Mouse (Mus musculus): ENCODE results near the gene Hmg20b.

Gene Hmg20b

DNA sequence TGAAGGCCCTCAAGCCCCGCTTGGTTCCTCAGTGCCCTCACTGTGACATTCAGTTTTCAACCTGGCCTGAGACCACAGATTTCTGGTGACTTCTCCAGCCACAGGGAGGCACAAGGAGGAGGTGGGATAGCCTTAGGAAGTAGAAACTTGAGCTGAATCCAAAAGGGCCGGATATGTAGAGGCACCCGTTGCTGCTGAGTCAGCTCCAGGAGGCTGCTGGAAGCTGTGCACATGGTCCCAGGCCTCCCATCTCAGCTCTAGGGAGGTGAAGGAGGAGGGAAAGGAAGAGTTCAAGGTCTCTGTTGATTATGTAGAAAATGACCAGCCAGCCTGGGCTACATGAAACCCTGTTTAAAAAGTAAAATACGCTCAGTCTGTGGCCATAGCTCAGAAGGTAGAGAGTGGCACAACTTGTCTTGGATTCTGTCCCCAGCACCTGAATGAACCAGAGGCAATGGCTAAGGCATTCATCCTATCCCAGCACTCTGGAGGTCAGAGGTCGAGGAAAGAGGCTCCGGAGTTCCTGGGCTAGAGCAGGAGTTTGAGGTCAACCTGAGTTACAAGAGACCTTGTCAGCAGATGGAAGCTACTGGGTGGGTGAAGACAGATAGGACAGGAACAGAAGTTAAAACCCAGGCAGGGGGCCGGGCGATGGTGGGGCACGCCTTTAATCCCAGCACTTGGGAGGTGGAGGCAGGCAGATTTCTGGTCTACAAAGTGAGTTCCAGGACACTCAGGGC is 4.6 kb upstream of the Hmg20b start:
- no peak for DNase-seq (ENCODE audit: low spot score in 2 of 2)

DNA sequence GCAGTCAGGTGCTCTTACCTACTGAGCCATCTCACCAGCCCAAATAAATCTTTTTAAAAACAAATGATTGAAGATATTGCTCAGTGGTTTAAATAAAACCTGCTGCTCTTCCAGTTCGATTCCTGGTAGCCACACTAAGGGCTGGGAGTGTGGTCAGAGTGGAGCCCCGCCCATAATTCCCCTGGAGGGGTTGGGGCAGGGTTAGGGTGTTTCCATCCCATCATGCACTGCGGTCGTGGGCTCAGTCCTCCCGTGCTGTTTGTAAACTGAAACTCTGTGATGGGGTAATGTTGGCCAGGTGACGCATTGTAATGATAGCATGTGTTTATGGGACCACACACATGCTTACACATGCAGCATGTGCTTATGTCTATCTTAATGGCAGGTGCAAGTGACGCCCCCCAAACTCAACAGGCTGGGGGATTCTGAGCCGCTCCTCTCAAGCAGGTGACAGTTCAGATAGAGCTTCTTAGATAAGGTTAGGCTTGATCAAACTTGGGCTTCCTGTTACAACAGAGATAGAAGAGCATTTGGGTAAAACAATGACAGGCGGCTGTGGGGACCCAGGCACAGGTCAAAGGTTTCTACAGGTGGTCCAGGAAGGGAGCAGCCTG is 1.5 kb upstream of the Hmg20b start:
- no peak for DNase-seq (ENCODE audit: low spot score in 2 of 2)

DNA sequence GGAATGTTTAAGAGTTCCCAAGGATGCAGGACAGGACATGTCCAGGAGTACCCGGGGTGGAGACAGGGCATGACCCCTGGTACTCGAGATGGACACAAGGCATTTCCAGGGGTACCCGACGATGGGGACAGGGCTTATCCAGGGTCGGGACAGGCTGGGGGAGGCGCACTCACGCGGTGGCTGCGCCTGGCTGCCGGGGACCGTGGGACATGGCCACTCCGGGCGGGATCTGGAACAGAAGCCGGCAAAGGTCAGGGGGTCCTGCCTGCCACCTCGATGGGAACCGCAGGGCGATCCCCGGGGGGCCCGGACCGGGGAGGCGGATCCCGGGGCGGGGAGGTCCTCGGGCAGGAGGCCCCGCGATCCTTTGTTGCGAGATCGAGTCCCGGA is 324 bp downstream of the Hmg20b start:
- no peak for DNase-seq (ENCODE audit: low spot score in 2 of 2)

DNA sequence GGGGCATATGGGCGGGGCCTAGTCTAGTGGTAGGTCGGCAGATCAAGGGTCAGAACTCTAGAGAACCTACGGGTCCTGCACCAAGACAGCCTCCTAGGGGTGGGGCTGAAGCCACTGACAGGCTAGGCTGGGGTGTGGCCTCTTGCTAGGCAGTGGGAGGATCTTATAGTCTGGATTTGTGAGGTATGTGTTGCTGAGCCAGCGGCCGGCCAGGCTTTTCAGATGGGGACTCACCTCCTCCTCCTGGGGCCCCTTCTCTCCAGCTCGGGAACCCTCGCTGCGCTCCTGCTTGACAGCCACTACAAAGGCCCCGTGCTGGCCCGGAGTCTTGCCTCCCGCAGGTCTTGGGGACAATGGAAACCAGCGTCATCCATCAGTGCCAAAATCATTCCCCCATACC is 1.1 kb downstream of the Hmg20b start:
- DNase-seq (ENCODE audit: low spot score in 2 of 2) = no peak

GRCm38 (mm10) chr10:81346453-81347067 is 3.7 kb downstream of the Hmg20b start:
- DNase-seq (ENCODE audit: low spot score in 2 of 2) = peak; percentile 65 to 68

DNA sequence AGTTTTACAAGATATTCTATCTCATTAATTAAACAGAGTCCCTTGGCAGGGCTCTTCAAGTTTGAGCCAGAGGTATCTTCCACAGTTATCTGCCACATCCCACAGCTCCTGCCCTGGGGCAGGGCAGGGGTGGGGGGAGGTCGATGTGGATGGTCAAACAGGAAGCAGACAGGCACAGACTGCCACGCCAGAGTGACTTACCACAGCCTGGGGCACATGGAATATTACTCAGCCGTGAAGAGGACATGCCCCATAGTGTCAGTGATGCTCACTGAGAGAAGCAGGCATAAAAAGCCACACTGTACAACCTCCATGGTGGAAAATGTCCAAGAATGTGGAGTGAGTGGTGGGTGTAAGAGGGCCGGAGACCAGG is 5.1 kb downstream of the Hmg20b start:
- no peak for DNase-seq (ENCODE audit: low spot score in 2 of 2)

- DNase-seq (ENCODE audit: low spot score in 2 of 2) = no peak
These were observed 5.7 kb downstream of the Hmg20b start for GRCm38 (mm10) chr10:81344421-81345161.

GRCm38 (mm10) chr10:81342686-81343505 is 7.4 kb downstream of the Hmg20b start, which contains the start of gene Gipc3:
Gene Gipc3, minus strand, starts transcription at chr10:81343266.
- DNase-seq (ENCODE audit: low spot score in 2 of 2) = no peak

DNA sequence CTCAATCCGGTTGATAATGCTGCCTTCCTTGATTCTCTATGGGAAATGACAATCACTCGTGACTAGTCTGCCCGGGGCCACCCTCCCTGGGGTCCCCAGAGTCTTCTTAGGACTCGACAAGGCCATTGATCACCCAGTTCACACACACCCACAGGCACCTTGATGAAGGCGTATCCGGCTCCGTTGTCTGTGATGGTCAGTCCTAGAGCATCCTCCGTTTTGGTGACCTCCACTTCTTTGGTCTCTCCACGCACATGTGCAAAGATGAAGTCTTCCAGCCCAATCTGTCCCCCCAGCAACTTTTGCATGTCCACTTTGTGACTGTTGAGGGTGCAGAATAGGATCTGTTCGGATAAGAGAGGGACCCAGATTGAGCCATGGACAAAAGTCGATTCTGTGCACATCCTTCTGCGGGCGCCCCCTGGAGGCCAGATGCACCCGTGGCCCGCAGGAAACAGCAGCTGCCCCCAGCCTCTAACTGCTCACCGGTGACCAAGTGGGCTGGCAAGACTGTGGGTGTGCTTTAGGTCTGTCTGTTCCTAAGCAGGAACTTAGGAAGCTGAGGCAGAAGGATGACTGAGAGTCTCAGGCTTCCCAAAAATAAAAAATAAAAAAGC is 8.8 kb downstream of the Hmg20b start:
- peak; percentile 55 to 66 for DNase-seq (ENCODE audit: low spot score in 2 of 2)

GRCm38 (mm10) chr10:81340551-81341332 is 9.5 kb downstream of the Hmg20b start:
- DNase-seq (ENCODE audit: low spot score in 2 of 2) = no peak

GRCm38 (mm10) chr10:81336558-81336957 is 13.7 kb downstream of the Hmg20b start:
- no peak for DNase-seq (ENCODE audit: low spot score in 2 of 2)

GRCm38 (mm10) chr10:81335393-81336340 is 14.6 kb downstream of the Hmg20b start:
- DNase-seq (ENCODE audit: low spot score in 2 of 2) = no peak

- no peak for DNase-seq (ENCODE audit: low spot score in 2 of 2)
These were observed 16.0 kb downstream of the Hmg20b start for GRCm38 (mm10) chr10:81334324-81334723.

GRCm38 (mm10) chr10:81332277-81332676 is 18.0 kb downstream of the Hmg20b start:
- no peak for DNase-seq (ENCODE audit: low spot score in 2 of 2)

GRCm38 (mm10) chr10:81330007-81330406 is 20.3 kb downstream of the Hmg20b start:
- DNase-seq (ENCODE audit: low spot score in 2 of 2) = no peak

- DNase-seq (ENCODE audit: low spot score in 2 of 2) = no peak
These were observed 20.9 kb downstream of the Hmg20b start for GRCm38 (mm10) chr10:81329194-81329975.

DNA sequence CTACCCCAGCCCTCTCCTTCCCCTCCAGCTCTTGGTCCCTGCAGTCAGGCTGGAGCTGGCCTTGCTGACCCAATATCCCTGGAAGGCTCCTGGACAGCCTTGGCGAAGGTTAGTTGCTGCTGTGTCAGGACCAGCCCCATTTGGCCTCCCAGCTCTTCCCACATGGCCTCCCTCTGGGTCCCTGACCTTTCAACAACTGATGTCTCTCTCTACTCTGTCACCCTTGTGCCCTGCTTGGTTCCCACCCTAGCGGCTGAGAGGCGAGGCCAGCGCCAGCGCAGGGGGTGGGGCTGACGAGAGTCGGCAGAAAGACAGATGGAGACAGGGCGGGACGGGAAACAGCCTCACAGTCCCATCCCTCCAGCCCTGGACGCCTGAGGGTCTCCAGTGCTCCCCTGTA is 21.9 kb downstream of the Hmg20b start, which contains the start of gene Tbxa2r:
Gene Tbxa2r, plus strand, starts transcription at position 346 of the 400 bp plus-strand sequence.
- DNase-seq (ENCODE audit: low spot score in 2 of 2) = no peak

DNA sequence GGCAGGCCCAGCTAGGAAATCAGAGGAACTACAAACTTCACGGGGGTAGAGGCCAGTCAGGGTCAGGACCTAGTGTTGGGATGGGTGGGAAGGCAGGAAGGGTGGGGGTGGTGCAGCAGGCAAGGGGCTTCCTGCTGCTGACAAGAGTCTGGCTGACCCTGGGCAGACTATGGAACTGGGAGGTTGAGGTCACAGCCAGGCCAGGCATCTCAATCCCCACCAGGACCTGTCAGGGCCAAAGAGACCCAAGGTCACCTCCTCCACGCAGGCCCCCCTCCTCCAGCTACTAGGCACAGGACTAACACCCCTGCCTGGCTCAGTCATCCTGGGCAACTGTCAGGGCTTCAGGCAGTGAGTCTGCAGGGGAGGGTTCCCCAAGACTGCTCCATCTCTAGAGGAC is 22.3 kb downstream of the Hmg20b start:
- DNase-seq (ENCODE audit: low spot score in 2 of 2) = no peak

All from right cerebral cortex, adult 2 months (tissue).